Mouse (Mus musculus): ENCODE results near the gene Bcl11a. TPM values are rescaled to one million over a fixed set of nuclear protein-coding genes. Genes with fewer than 3 reads are reported as not detected.

Bcl11a gene
- total RNA-seq, 1 experiment from 2014 or later: 7.5 TPM

DNA sequence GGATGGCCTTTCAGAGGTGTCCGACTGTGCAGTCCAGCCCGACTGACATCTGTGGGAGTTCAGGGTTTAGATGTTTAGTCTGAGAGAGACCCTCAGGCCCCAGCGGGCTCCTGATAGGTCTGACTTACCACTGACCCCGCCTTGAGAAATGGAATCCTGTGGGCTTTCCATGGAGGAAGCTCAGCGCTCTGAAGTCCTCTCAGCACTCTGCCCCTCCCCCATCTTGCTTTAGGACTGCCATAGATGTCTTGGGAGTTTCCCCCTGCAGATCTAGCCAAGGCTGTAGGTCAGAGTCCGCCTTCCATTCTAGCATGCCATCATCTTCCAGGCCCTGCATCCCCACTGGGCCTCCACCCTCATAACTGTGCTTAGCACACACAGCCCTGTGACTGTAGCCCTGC lies 131.1 kb downstream of the Bcl11a start:
- no peak for DNase-seq

DNA sequence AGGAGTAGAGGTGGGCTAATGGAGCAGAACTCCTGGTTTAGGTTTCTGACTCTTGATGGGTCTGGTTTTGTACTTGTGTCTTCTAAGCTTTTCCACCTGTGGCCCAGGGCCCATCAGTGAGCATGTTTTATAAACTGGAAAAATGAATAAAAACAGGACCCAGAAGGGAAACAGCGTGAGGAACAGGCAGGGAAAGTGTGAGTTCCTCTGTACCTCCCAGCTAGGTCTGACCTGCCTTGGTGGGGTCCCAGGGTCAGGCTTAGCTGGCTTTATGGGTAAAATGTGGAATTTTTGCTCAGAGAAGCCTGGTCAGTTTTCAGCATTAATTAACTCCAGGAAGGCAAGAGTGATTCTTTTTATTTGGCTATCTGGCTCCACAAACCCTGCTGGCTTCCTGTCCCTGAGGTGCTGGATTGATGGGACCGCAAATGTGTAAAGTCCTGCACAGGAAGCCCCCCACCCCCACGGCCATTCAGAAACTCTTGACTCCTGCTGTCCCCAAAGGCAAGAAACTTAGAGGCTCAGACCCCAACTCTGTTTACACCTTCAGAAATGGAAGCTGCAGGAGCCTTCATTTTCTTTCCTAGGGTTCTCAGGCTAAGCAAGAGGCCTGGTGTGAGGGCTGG lies 136.8 kb downstream of the Bcl11a start:
- DNase-seq: no peak

DNA sequence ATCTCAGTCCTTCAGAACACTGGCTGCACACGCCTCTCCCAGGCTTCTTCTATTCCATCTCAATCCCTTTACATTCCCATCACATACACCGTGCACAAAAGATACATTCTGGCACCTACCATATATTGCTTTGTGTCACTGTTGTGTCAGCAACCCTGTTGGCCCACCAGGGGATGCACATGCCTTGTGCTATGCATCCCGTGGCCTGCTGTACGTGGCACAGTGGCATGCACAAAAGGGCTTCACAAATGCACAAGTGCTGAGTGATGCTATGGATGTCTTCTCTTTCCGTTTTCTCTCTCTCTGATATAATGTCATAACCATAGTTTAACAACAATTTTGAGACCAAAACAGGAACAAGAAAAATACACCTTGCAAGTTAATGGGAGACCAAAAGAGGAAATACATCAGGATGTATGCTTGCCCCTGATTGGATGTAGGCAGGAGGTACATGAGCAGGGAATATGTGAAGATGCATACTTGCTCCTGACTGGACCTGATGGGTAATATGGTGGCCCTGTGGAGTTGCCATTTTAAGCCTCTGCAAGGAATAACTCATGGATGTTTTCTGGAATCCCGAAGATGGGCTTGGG lies 140.0 kb downstream of the Bcl11a start:
- DNase-seq: no peak

DNA sequence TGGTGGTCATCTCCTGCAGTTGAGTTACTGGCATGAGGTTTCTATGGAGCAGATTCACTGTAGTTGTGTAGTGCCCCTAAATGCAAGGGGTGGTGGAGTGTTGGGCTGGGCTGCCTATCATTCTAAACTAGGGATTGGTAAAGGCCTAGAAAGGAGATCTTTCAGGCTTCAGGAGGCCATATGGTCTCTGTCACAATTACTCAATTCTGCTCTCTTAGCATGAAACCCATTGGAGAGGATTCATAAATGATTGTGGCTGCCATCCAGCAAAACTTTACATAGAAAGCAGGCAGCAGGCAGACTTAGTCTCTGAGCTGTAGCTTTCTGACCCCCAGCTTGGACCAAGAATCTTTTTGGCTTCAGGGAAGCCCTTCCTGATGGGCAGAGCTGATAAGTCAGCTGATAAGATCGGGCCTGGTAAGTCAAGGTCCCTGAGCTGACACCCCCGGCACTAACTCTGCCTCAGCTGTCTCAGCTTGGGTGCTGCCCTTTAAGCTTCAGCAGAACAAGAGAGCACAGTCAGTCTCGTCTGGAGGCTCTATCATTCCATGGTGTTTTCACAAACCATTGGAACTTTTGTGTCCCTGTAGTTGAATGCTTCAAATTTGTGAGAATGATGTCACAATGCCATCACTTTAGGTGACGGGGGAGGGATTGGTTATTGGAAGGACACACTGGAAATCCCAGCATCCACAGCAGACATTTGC lies 143.9 kb downstream of the Bcl11a start:
- DNase-seq: no peak

Other genes with a start within 250 kb of the Bcl11a start
- gene Papolg, start 182.8 kb upstream of the Bcl11a start, total RNA-seq (2021): 12.8 and 14.7 TPM in 2 replicates
- gene A830031A19Rik, start 3.0 kb upstream of the Bcl11a start, total RNA-seq (2021): not detected in 2 replicates